Mouse (Mus musculus): ENCODE measurements around the gene Etv5. TPM values are rescaled to one million over a fixed set of nuclear protein-coding genes. Genes with fewer than 3 reads are reported as not detected.

Gene Etv5
- total RNA-seq, 2 experiments from 2014 or later: 0.77 TPM; not detected in 1

- ATAC-seq (replicated peaks; ENCODE audit: low FRiP score, poor library complexity, severe bottlenecking): no peak
Measured at GRCm38 (mm10) chr16:22431335-22431734, 8.2 kb downstream of the Etv5 start.

- ATAC-seq (replicated peaks; ENCODE audit: low FRiP score, poor library complexity, severe bottlenecking): no peak
Measured at GRCm38 (mm10) chr16:22430211-22430951, 9.1 kb downstream of the Etv5 start.

GRCm38 (mm10) chr16:22429377-22429776 lies 10.1 kb downstream of the Etv5 start:
- no peak for ATAC-seq (replicated peaks; ENCODE audit: low FRiP score, poor library complexity, severe bottlenecking)

GRCm38 (mm10) chr16:22428853-22429341 lies 10.6 kb downstream of the Etv5 start:
- no peak for ATAC-seq (replicated peaks; ENCODE audit: low FRiP score, poor library complexity, severe bottlenecking)

GRCm38 (mm10) chr16:22426866-22427265 lies 12.7 kb downstream of the Etv5 start:
- no peak for ATAC-seq (replicated peaks; ENCODE audit: low FRiP score, poor library complexity, severe bottlenecking)

- ATAC-seq (replicated peaks; ENCODE audit: low FRiP score, poor library complexity, severe bottlenecking): no peak
Measured at GRCm38 (mm10) chr16:22422256-22422655, 17.3 kb downstream of the Etv5 start.

GRCm38 (mm10) chr16:22417931-22418330 lies 21.6 kb downstream of the Etv5 start:
- ATAC-seq (replicated peaks; ENCODE audit: low FRiP score, poor library complexity, severe bottlenecking): no peak

- no peak for ATAC-seq (replicated peaks; ENCODE audit: low FRiP score, poor library complexity, severe bottlenecking)
Measured at GRCm38 (mm10) chr16:22417044-22417443, 22.5 kb downstream of the Etv5 start.

GRCm38 (mm10) chr16:22416140-22416848 lies 23.2 kb downstream of the Etv5 start:
- no peak for ATAC-seq (replicated peaks; ENCODE audit: low FRiP score, poor library complexity, severe bottlenecking)

- ATAC-seq (replicated peaks; ENCODE audit: low FRiP score, poor library complexity, severe bottlenecking): no peak
Measured at GRCm38 (mm10) chr16:22414205-22414754, 25.2 kb downstream of the Etv5 start.

- no peak for ATAC-seq (replicated peaks; ENCODE audit: low FRiP score, poor library complexity, severe bottlenecking)
Measured at GRCm38 (mm10) chr16:22412459-22413229, 26.9 kb downstream of the Etv5 start.

- ATAC-seq (replicated peaks; ENCODE audit: low FRiP score, poor library complexity, severe bottlenecking): no peak
Measured at GRCm38 (mm10) chr16:22411764-22412163, 27.8 kb downstream of the Etv5 start.

GRCm38 (mm10) chr16:22410000-22410399 lies 29.5 kb downstream of the Etv5 start:
- no peak for ATAC-seq (replicated peaks; ENCODE audit: low FRiP score, poor library complexity, severe bottlenecking)

GRCm38 (mm10) chr16:22408642-22409360 lies 30.7 kb downstream of the Etv5 start:
- ATAC-seq (replicated peaks; ENCODE audit: low FRiP score, poor library complexity, severe bottlenecking): no peak

- no peak for ATAC-seq (replicated peaks; ENCODE audit: low FRiP score, poor library complexity, severe bottlenecking)
Measured at GRCm38 (mm10) chr16:22406747-22407146, 32.8 kb downstream of the Etv5 start.

GRCm38 (mm10) chr16:22406050-22406449 lies 33.5 kb downstream of the Etv5 start:
- no peak for ATAC-seq (replicated peaks; ENCODE audit: low FRiP score, poor library complexity, severe bottlenecking)

- no peak for ATAC-seq (replicated peaks; ENCODE audit: low FRiP score, poor library complexity, severe bottlenecking)
Measured at GRCm38 (mm10) chr16:22405492-22405891, 34.0 kb downstream of the Etv5 start.

GRCm38 (mm10) chr16:22403715-22404114 lies 35.8 kb downstream of the Etv5 start:
- no peak for ATAC-seq (replicated peaks; ENCODE audit: low FRiP score, poor library complexity, severe bottlenecking)

GRCm38 (mm10) chr16:22402600-22402999 lies 36.9 kb downstream of the Etv5 start:
- no peak for ATAC-seq (replicated peaks; ENCODE audit: low FRiP score, poor library complexity, severe bottlenecking)
